Mouse (Mus musculus) intestine, postnatal 0 days (tissue): ENCODE data around the gene Opn1sw. TPM values are rescaled to one million over a fixed set of nuclear protein-coding genes. Genes with fewer than 3 reads are reported as not detected.

Experiments
- ATAC-seq: fragments of 200-750 bp; cut with Nextera tagmentation; 2 replicates; pipeline ENCODE4 v1.8.0; 2017; ENCODE audit warnings: mild to moderate bottlenecking, moderate TSS enrichment, moderate library complexity
- H3K27ac ChIP-seq: fragments of 300-500 bp; sonication (generic); 2 replicates; pipeline ENCODE4 v1.5.1; 2014; ENCODE audit warnings: mild to moderate bottlenecking, low read depth, low read length, moderate library complexity
- H3K27me3 ChIP-seq: fragments of 300-500 bp; sonication (generic); replicated peaks from 2 replicates; pipeline ENCODE4 v1.6.1; 2014; ENCODE audit warnings: low read length, mixed read lengths; ENCODE audit not compliant: control insufficient read depth, insufficient read depth
- H3K36me3 ChIP-seq: fragments of 300-500 bp; sonication (generic); 2 replicates; pipeline ENCODE4 v1.6.1; 2014; ENCODE audit warnings: mild to moderate bottlenecking, moderate library complexity; ENCODE audit not compliant: control insufficient read depth, insufficient read depth
- H3K4me1 ChIP-seq: fragments of 300-500 bp; sonication (generic); replicated peaks from 2 replicates; pipeline ENCODE4 v1.6.1; 2014; ENCODE audit warnings: antibody characterized with exemption, low read length, mixed read lengths; ENCODE audit not compliant: control insufficient read depth, insufficient read depth
- H3K4me2 ChIP-seq: fragments of 300-500 bp; sonication (generic); replicated peaks from 2 replicates; pipeline ENCODE4 v1.6.1; 2014; ENCODE audit warnings: low read depth, mild to moderate bottlenecking, moderate library complexity
- H3K4me3 ChIP-seq: fragments of 300-500 bp; sonication (generic); 2 replicates; pipeline ENCODE4 v1.5.1; 2014; ENCODE audit warnings: low read depth, low read length
- H3K9ac ChIP-seq: fragments of 300-500 bp; sonication (generic); 2 replicates; pipeline ENCODE4 v1.6.1; 2014; ENCODE audit warnings: mild to moderate bottlenecking, low read depth, low read length
- H3K9me3 ChIP-seq: fragments of 300-500 bp; sonication (generic); 2 replicates; pipeline ENCODE4 v1.6.1; 2016; ENCODE audit warnings: mixed run types; ENCODE audit not compliant: control insufficient read depth
- CTCF ChIP-seq: sonication (generic); IDR thresholded peaks from 2 replicates; pipeline ENCODE4 v1.5.1; 2016; ENCODE audit warnings: low read depth, mild to moderate bottlenecking, control low read depth, antibody characterized with exemption, moderate library complexity
- WGBS: fragments of 180-500 bp; shearing (Covaris S2); extraction: QIAGEN DNeasy Blood & Tissue Kit; methylation state at CpG from one replicate; pipeline ENCODE4 v1.1.7; 2014; 5-methylcytosine and 5-hydroxymethylcytosine counted together
- polyA plus RNA-seq: library from polyadenylated mRNA; unstranded; fragments of >200 nt; fragmentation: Nextera tagmentation; extraction: Ambion mirVana; gene quantifications from 2 replicates; pipeline ENCODE4 v1.2.1, GENCODE M21; 2015

The Opn1sw gene
- polyA plus RNA-seq: 0.13 and 0.21 TPM in 2 replicates

- H3K4me3 ChIP-seq: peak within 1 kb of the TSS; percentile 11; the same call in 1 of the 2 replicates
- H3K36me3 ChIP-seq: no peaks in the 10 kb centered on the region
- 10% methylated on average over 12 of the region's 12 CpGs for WGBS
- no peaks in the 10 kb centered on the region for H3K27me3 ChIP-seq
- peak within 1 kb of the TSS; percentile 42 for H3K4me2 ChIP-seq
- no peak within 1 kb of the TSS for H3K9ac ChIP-seq
- no peak within 1 kb of the TSS for H3K27ac ChIP-seq
- no peak for TF ChIP-seq CTCF
- peak; percentile 33; the same call in 1 of the 2 replicates for ATAC-seq
- H3K9me3 ChIP-seq: no peaks in the 10 kb centered on the region
- no peaks in the 10 kb centered on the region for H3K4me1 ChIP-seq
Observed at GRCm38 (mm10) chr6:29388052-29388518, at the start of gene Opn1sw. TSS of gene Opn1sw (minus strand) at chr6:29388468.

GRCm38 (mm10) chr6:29436461-29436934 is 48.2 kb upstream of the Opn1sw start:
- no peak for TF ChIP-seq CTCF
- 20% methylated on average over 11 of the region's 11 CpGs for WGBS
- Histone ChIP-seq H3K27me3 (peaks cover 42% of the 10 kb centered on the region), H3K9me3 (no peaks in the 10 kb centered on the region), H3K27ac (peak overlapping the region; percentile 46; the same call in 1 of the 2 replicates), H3K4me2 (peak overlapping the region; percentile 85), H3K36me3 (no peaks in the 10 kb centered on the region; the same call in 1 of the 2 replicates), H3K4me3 (no peak overlapping the region), H3K9ac (peak overlapping the region; percentile 11; the same call in 1 of the 2 replicates), H3K4me1 (no peaks in the 10 kb centered on the region)
- no peak for ATAC-seq

- TF ChIP-seq CTCF: no peak
- Histone ChIP-seq H3K4me3 (peak overlapping the region; percentile 62), H3K4me1 (no peaks in the 10 kb centered on the region), H3K4me2 (peak overlapping the region; percentile 85), H3K27me3 (peaks cover 42% of the 10 kb centered on the region), H3K9ac (no peak overlapping the region), H3K36me3 (no peaks in the 10 kb centered on the region; the same call in 1 of the 2 replicates), H3K27ac (peak overlapping the region; percentile 46; the same call in 1 of the 2 replicates), H3K9me3 (no peaks in the 10 kb centered on the region)
- no peak for ATAC-seq
- 37% methylated on average over 6 of the region's 6 CpGs for WGBS
Observed at GRCm38 (mm10) chr6:29435940-29436451, 47.7 kb upstream of the Opn1sw start.

- ATAC-seq: no peak
- 0 out of 2 replicates have a peak overlapping the region, but pooled peaks have one; percentile 15 for H3K27ac ChIP-seq
- H3K36me3 ChIP-seq: no peaks in the 10 kb centered on the region; the same call in 1 of the 2 replicates
- peak overlapping the region; percentile 17; the same call in 1 of the 2 replicates for H3K9ac ChIP-seq
- H3K9me3 ChIP-seq: no peaks in the 10 kb centered on the region
- TF ChIP-seq CTCF: no peak
- WGBS: 21% methylated on average over 13 of the region's 13 CpGs
- peak overlapping the region; percentile 85 for H3K4me2 ChIP-seq
- peak overlapping the region; percentile 62 for H3K4me3 ChIP-seq
- H3K4me1 ChIP-seq: no peaks in the 10 kb centered on the region
- peaks cover 42% of the 10 kb centered on the region for H3K27me3 ChIP-seq
Observed at GRCm38 (mm10) chr6:29434911-29435691, 46.8 kb upstream of the Opn1sw start.

GRCm38 (mm10) chr6:29433804-29434795 is 45.8 kb upstream of the Opn1sw start:
- H3K36me3 ChIP-seq: no peaks in the 10 kb centered on the region
- H3K27ac ChIP-seq: peak overlapping the region; percentile 50; the same call in 1 of the 2 replicates
- H3K9me3 ChIP-seq: no peaks in the 10 kb centered on the region
- no peak for ATAC-seq
- TF ChIP-seq CTCF: no peak
- H3K9ac ChIP-seq: peak overlapping the region; percentile 65
- H3K4me2 ChIP-seq: peak overlapping the region; percentile 85
- H3K4me3 ChIP-seq: peak overlapping the region; percentile 62
- H3K27me3 ChIP-seq: peaks cover 42% of the 10 kb centered on the region
- no peaks in the 10 kb centered on the region for H3K4me1 ChIP-seq
- 11% methylated on average over 27 of the region's 27 CpGs for WGBS
